Mouse (Mus musculus) liver, embryonic 14.5 days (tissue): ENCODE measurements around the gene Ppm1a.

Experiments
- CTCF ChIP-seq: IDR thresholded peaks from 2 replicates; pipeline ENCODE4 v1.5.1; 2016; ENCODE audit warnings: antibody characterized with exemption, low read depth, control low read depth
- EP300 ChIP-seq: IDR thresholded peaks from 2 replicates; pipeline ENCODE4 v1.6.1; 2016; ENCODE audit warnings: antibody characterized with exemption, low read depth

DNA sequence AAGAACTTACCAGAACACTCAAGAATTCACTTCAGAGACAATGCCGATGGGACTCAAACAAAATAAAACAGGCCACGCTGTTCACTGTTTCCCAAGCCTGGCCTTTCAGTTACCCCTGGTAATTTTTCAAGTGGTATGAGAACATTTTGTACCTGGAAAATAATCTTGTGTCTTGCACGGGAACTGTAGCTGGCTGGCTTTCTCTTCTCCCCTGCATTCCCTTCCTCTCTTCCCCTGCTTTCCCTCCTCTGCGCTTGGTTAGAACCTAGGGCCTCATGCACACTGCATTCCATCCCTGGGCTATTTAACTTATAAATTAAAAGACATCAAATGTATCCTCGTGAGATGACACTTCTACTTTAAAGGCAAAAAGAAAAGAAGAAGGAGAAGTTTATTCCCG lies 64.3 kb downstream of the Ppm1a start:
- no peak for TF ChIP-seq CTCF
- TF ChIP-seq EP300: no peak
